Mouse (Mus musculus): ENCODE measurements at regions not wholly inside any gene's neighbourhood (a gene's known extent, or its start where the extent isn't known, plus 50 kb on each side); places are given as distances from the start of the nearest gene placed in this dataset.
A peak's percentile ranks its signal among the peaks of the same experiment; 100 is the strongest.
"Not testable (repeated sequence)": the region's sequence is repeated elsewhere in the genome, so short reads cannot be mapped to it uniquely, and the experiment has no call there.

GRCm38 (mm10) chr8:19976461-19976860 lies 73.3 kb downstream of the Gm31371 start:
- ATAC-seq; H3K36me3 ChIP-seq (ENCODE audit: control insufficient read depth, insufficient read depth, low read length); H3K27ac ChIP-seq (ENCODE audit: low read depth, low read length); H3K4me2 ChIP-seq (ENCODE audit: low read length); DNase-seq (ENCODE audit: low spot score); H3K27me3 ChIP-seq (replicated peaks; ENCODE audit: control insufficient read depth, insufficient read depth, low read length); H3K9ac ChIP-seq (ENCODE audit: low read length); H3K9me3 ChIP-seq (replicated peaks; ENCODE audit: control insufficient read depth, low read length); H3K4me1 ChIP-seq (ENCODE audit: control insufficient read depth, insufficient read depth, low read length); H3K4me3 ChIP-seq (ENCODE audit: low read depth, low read length): not testable (repeated sequence)

GRCm38 (mm10) chr8:19979536-19980345 lies 76.5 kb downstream of the Gm31371 start:
- ATAC-seq (peak; percentile 90), DNase-seq (ENCODE audit: low spot score) (peak; percentile 65)
- Histone ChIP-seq H3K4me1 (ENCODE audit: control insufficient read depth, insufficient read depth, low read length) (no peaks in the 10 kb centered on the region), H3K27me3 (replicated peaks; ENCODE audit: control insufficient read depth, insufficient read depth, low read length) (no peaks in the 10 kb centered on the region), H3K27ac (ENCODE audit: low read depth, low read length) (no peak overlapping the region), H3K9ac (ENCODE audit: low read length) (peak overlapping the region; percentile 50), H3K4me2 (ENCODE audit: low read length) (peak overlapping the region; percentile 53), H3K4me3 (ENCODE audit: low read depth, low read length) (peak overlapping the region; percentile 38), H3K9me3 (replicated peaks; ENCODE audit: control insufficient read depth, low read length) (peaks cover 7% of the 10 kb centered on the region; the same call in 1 of the 2 replicates), H3K36me3 (ENCODE audit: control insufficient read depth, insufficient read depth, low read length) (no peaks in the 10 kb centered on the region)
- 13% methylated on average over 34 of the region's 42 CpGs for WGBS

GRCm38 (mm10) chr8:19980346-19980726 lies 77.1 kb downstream of the Gm31371 start:
- H3K4me3 ChIP-seq (ENCODE audit: low read depth, low read length), result peak overlapping the region; percentile 38

GRCm38 (mm10) chr8:20008106-20008505 lies 104.9 kb downstream of the Gm31371 start:
- WGBS, result 77% methylated on average over 3 of the region's 3 CpGs
- H3K4me3 ChIP-seq (ENCODE audit: low read depth, low read length); H3K27ac ChIP-seq (ENCODE audit: low read depth, low read length); DNase-seq (ENCODE audit: low spot score); H3K9me3 ChIP-seq (replicated peaks; ENCODE audit: control insufficient read depth, low read length); H3K27me3 ChIP-seq (replicated peaks; ENCODE audit: control insufficient read depth, insufficient read depth, low read length); ATAC-seq; H3K9ac ChIP-seq (ENCODE audit: low read length); H3K4me2 ChIP-seq (ENCODE audit: low read length); H3K4me1 ChIP-seq (ENCODE audit: control insufficient read depth, insufficient read depth, low read length); H3K36me3 ChIP-seq (ENCODE audit: control insufficient read depth, insufficient read depth, low read length): not testable (repeated sequence)

More at GRCm38 (mm10) chr8:19980346-19980726, 77.1 kb downstream of the Gm31371 start:
- not testable (repeated sequence) for H3K9me3 ChIP-seq (replicated peaks; ENCODE audit: control insufficient read depth, low read length); H3K4me1 ChIP-seq (ENCODE audit: control insufficient read depth, insufficient read depth, low read length); H3K27me3 ChIP-seq (replicated peaks; ENCODE audit: control insufficient read depth, insufficient read depth, low read length); H3K36me3 ChIP-seq (ENCODE audit: control insufficient read depth, insufficient read depth, low read length); H3K27ac ChIP-seq (ENCODE audit: low read depth, low read length)
- peak; percentile 48; the same call in 1 of the 2 replicates for ATAC-seq
- Histone ChIP-seq H3K4me2 (ENCODE audit: low read length) (peak overlapping the region; percentile 53), H3K9ac (ENCODE audit: low read length) (peak overlapping the region; percentile 50)
- peak; percentile 16 for DNase-seq (ENCODE audit: low spot score)
- 34% methylated on average over 26 of the region's 26 CpGs for WGBS

GRCm38 (mm10) chr8:20010947-20011346 lies 107.8 kb downstream of the Gm31371 start:
- ATAC-seq; H3K36me3 ChIP-seq (ENCODE audit: control insufficient read depth, insufficient read depth, low read length); H3K4me3 ChIP-seq (ENCODE audit: low read depth, low read length); H3K4me1 ChIP-seq (ENCODE audit: control insufficient read depth, insufficient read depth, low read length); H3K9me3 ChIP-seq (replicated peaks; ENCODE audit: control insufficient read depth, low read length); H3K27me3 ChIP-seq (replicated peaks; ENCODE audit: control insufficient read depth, insufficient read depth, low read length); H3K9ac ChIP-seq (ENCODE audit: low read length); H3K27ac ChIP-seq (ENCODE audit: low read depth, low read length); H3K4me2 ChIP-seq (ENCODE audit: low read length); DNase-seq (ENCODE audit: low spot score): not testable (repeated sequence)
- 73% methylated on average over 8 of the region's 8 CpGs for WGBS

GRCm38 (mm10) chr8:20013278-20013677 lies 110.1 kb downstream of the Gm31371 start:
- not testable (repeated sequence) for DNase-seq (ENCODE audit: low spot score); H3K36me3 ChIP-seq (ENCODE audit: control insufficient read depth, insufficient read depth, low read length); H3K9me3 ChIP-seq (replicated peaks; ENCODE audit: control insufficient read depth, low read length); H3K27me3 ChIP-seq (replicated peaks; ENCODE audit: control insufficient read depth, insufficient read depth, low read length); H3K4me1 ChIP-seq (ENCODE audit: control insufficient read depth, insufficient read depth, low read length); ATAC-seq; H3K4me2 ChIP-seq (ENCODE audit: low read length); H3K9ac ChIP-seq (ENCODE audit: low read length); H3K27ac ChIP-seq (ENCODE audit: low read depth, low read length); H3K4me3 ChIP-seq (ENCODE audit: low read depth, low read length)
- 79% methylated on average over 7 of the region's 7 CpGs for WGBS

GRCm38 (mm10) chr8:20014451-20015130 lies 111.4 kb downstream of the Gm31371 start:
- not testable (repeated sequence) for H3K27ac ChIP-seq (ENCODE audit: low read depth, low read length); H3K9ac ChIP-seq (ENCODE audit: low read length); H3K4me3 ChIP-seq (ENCODE audit: low read depth, low read length); H3K4me2 ChIP-seq (ENCODE audit: low read length); ATAC-seq; DNase-seq (ENCODE audit: low spot score); H3K27me3 ChIP-seq (replicated peaks; ENCODE audit: control insufficient read depth, insufficient read depth, low read length); H3K9me3 ChIP-seq (replicated peaks; ENCODE audit: control insufficient read depth, low read length); H3K4me1 ChIP-seq (ENCODE audit: control insufficient read depth, insufficient read depth, low read length); H3K36me3 ChIP-seq (ENCODE audit: control insufficient read depth, insufficient read depth, low read length)
- 69% methylated on average over 5 of the region's 5 CpGs for WGBS

- WGBS, result 86% methylated on average over 6 of the region's 6 CpGs
- not testable (repeated sequence) for H3K27ac ChIP-seq (ENCODE audit: low read depth, low read length); H3K4me2 ChIP-seq (ENCODE audit: low read length); ATAC-seq; H3K9ac ChIP-seq (ENCODE audit: low read length); H3K4me1 ChIP-seq (ENCODE audit: control insufficient read depth, insufficient read depth, low read length); DNase-seq (ENCODE audit: low spot score); H3K27me3 ChIP-seq (replicated peaks; ENCODE audit: control insufficient read depth, insufficient read depth, low read length); H3K36me3 ChIP-seq (ENCODE audit: control insufficient read depth, insufficient read depth, low read length); H3K4me3 ChIP-seq (ENCODE audit: low read depth, low read length); H3K9me3 ChIP-seq (replicated peaks; ENCODE audit: control insufficient read depth, low read length)
These were observed 112.4 kb downstream of the Gm31371 start for GRCm38 (mm10) chr8:20015411-20016081.

Measured in forebrain, embryonic 14.5 days (tissue).